Mouse (Mus musculus) neural tube, embryonic 14.5 days (tissue): Measurements from ENCODE around the gene Map2k5. TPM values are rescaled to one million over a fixed set of nuclear protein-coding genes. Genes with fewer than 3 reads are reported as not detected.
A peak's percentile ranks its signal among the peaks of the same experiment; 100 is the strongest.

ENCODE experiments used
- ATAC-seq: fragments of 200-750 bp; cut with Nextera tagmentation; 2 replicates; pipeline ENCODE4 v1.8.0; 2017; ENCODE audit warnings: low read depth, mild to moderate bottlenecking, moderate TSS enrichment, moderate library complexity
- H3K27ac ChIP-seq: fragments of 300-500 bp; sonication (generic); 2 replicates; pipeline ENCODE4 v1.5.1; 2014; ENCODE audit warnings: low read depth, mild to moderate bottlenecking, control low read depth, low read length, moderate library complexity, mixed read lengths
- H3K27me3 ChIP-seq: fragments of 300-500 bp; sonication (generic); 2 replicates; pipeline ENCODE4 v1.6.1; 2014; ENCODE audit warnings: low read length; ENCODE audit not compliant: control insufficient read depth, insufficient read depth
- H3K36me3 ChIP-seq: fragments of 300-500 bp; sonication (generic); 2 replicates; pipeline ENCODE4 v1.6.1; 2014; ENCODE audit warnings: low read length, mixed read lengths; ENCODE audit not compliant: control insufficient read depth, insufficient read depth
- H3K4me1 ChIP-seq: fragments of 300-500 bp; sonication (generic); 2 replicates; pipeline ENCODE4 v1.6.1; 2014; ENCODE audit warnings: low read length; ENCODE audit not compliant: control insufficient read depth, insufficient read depth
- H3K4me2 ChIP-seq: fragments of 300-500 bp; sonication (generic); 2 replicates; pipeline ENCODE4 v1.6.1; 2014; ENCODE audit warnings: mild to moderate bottlenecking, low read depth, low read length, control low read depth
- H3K4me3 ChIP-seq: fragments of 300-500 bp; sonication (generic); 2 replicates; pipeline ENCODE4 v1.5.1; 2014; ENCODE audit warnings: low read depth, low read length, control low read depth, mixed read lengths
- H3K9ac ChIP-seq: fragments of 300-500 bp; sonication (generic); replicated peaks from 2 replicates; pipeline ENCODE4 v1.6.1; 2014; ENCODE audit warnings: low read depth, mild to moderate bottlenecking, control low read depth, low read length, mixed read lengths
- H3K9me3 ChIP-seq: fragments of 300-500 bp; sonication (generic); 2 replicates; pipeline ENCODE4 v1.6.1; 2016; ENCODE audit warnings: low read length; ENCODE audit not compliant: control insufficient read depth
- WGBS: fragments of 180-500 bp; shearing (Covaris S2); extraction: QIAGEN DNeasy Blood & Tissue Kit; methylation state at CpG from one replicate; pipeline ENCODE4 v1.1.7; 2014; 5-methylcytosine and 5-hydroxymethylcytosine counted together
- polyA plus RNA-seq: library from polyadenylated mRNA; unstranded; fragments of >200 nt; fragmentation: Nextera tagmentation; extraction: Ambion mirVana; gene quantifications from 2 replicates; pipeline ENCODE4 v1.2.1, GENCODE M21; 2014

Gene Map2k5
- polyA plus RNA-seq, 1 experiment from 2014 or later = 35.1 TPM

DNA sequence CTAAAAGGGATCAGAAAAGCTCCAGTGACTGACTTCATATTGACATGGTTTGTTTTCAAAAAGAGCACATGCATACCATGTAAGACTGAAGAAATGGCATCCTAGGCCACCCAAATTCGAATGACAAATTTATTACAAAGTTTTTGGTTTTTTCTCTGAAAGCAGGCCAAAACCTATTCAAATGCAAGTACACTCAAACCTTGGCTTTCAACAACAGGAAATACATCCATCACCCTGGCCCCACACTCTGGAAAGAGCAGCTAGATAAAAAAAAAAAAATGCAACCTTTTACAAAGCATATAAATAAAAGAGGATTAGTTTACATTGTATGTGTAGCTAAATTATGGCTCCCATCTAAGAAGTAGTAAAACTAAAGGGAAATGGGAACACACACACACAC is 114.5 kb downstream of the Map2k5 start:
- H3K4me2 ChIP-seq = no peak overlapping the region
- H3K4me3 ChIP-seq = no peak overlapping the region
- no peaks in the 10 kb centered on the region for H3K9me3 ChIP-seq
- no peaks in the 10 kb centered on the region for H3K36me3 ChIP-seq
- no peaks in the 10 kb centered on the region for H3K27me3 ChIP-seq
- ATAC-seq = no peak
- H3K4me1 ChIP-seq = no peaks in the 10 kb centered on the region
- 73% methylated on average over 1 of the region's 1 CpGs for WGBS
- H3K9ac ChIP-seq = no peak overlapping the region
- H3K27ac ChIP-seq = no peak overlapping the region

DNA sequence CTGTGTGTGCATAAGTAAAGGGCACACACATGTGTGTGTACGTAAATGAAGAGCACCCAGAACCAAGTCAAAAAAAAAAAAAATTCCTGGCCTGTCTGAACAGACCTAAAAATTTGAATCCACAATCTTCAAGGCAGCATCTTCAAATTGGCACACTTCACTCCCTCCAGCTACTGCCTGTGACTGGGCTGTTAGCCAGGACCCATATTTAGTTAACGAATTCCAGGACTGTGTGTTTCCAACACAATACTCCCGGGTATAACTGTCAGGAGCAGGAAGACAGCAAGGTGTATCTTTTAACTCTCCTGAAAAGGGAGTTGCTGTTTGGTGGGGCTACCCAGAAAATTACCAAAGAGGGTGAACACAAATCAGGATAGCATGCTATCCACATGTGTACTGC is 118.9 kb downstream of the Map2k5 start:
- Histone ChIP-seq H3K36me3 (no peaks in the 10 kb centered on the region), H3K27ac (no peak overlapping the region), H3K9ac (no peak overlapping the region), H3K4me2 (no peak overlapping the region), H3K27me3 (no peaks in the 10 kb centered on the region), H3K4me1 (no peaks in the 10 kb centered on the region), H3K4me3 (no peak overlapping the region), H3K9me3 (no peaks in the 10 kb centered on the region)
- no peak for ATAC-seq
- 69% methylated on average over 3 of the region's 3 CpGs for WGBS

DNA sequence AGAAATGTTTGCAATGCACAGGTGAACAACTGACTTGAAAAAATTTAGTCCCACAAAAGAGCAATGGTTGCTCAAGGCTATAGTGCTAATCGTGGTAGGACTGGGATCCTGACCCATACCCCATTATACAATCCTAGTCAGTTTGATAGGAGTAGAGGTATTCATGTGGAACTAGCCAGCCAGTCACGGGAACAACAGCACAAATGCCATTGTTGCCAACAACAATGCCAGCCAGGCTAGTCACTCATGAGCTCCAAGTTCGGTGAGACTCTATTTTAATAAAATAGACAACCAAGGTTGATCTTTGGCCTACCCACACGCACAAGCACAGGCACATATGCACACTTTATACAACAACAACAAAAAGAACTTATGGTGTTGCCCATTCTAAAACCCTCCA is 120.0 kb downstream of the Map2k5 start:
- 72% methylated on average over 4 of the region's 4 CpGs for WGBS

DNA sequence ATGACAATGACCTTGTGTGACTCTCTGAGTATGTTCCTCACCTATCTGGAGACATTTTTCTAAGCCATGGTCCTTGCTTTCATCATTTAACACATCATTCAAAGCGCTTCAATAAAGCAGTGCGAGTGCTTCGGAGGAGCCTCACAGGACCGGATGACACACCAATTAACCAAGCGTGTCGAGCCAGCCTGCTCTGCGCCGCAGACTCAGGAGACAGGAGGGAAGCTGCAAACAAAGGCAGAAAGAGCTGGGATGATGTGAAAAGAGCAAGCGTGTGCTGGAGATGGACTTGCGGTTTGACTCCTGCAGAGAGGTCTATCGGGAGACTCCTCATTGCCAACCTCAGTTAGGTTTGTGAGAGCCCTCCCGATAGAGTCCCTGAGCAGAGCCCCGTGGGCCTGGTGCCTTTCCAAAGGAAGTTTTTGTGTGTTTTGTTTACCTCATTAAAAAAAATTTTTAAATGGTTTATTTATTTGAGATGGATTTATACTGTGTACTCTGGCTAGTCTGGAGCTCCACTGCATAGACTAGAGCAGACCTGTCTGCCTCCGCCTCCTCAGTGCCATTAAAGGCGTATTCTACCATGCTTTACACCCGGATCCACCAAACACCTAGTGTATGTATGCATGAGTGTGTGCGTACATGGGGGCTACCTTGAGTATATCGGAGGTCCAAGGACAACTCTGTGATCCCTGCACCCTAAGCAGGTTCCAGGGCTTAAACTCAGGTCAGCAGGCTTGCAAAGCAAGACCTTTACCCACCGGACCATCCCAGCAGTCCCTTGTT is 126.7 kb downstream of the Map2k5 start:
- Histone ChIP-seq H3K9me3 (no peaks in the 10 kb centered on the region), H3K27me3 (no peaks in the 10 kb centered on the region), H3K9ac (0 out of 2 replicates have a peak overlapping the region, but pooled peaks have one; percentile 7), H3K27ac (peak overlapping the region; percentile 57), H3K4me3 (no peak overlapping the region), H3K4me1 (peaks cover 6% of the 10 kb centered on the region), H3K36me3 (no peaks in the 10 kb centered on the region), H3K4me2 (no peak overlapping the region)
- 50% methylated on average over 19 of the region's 19 CpGs for WGBS
- no peak for ATAC-seq

More for the DNA sequence above, 120.0 kb downstream of the Map2k5 start:
- Histone ChIP-seq H3K27ac (no peak overlapping the region), H3K4me2 (no peak overlapping the region), H3K27me3 (no peaks in the 10 kb centered on the region), H3K9me3 (no peaks in the 10 kb centered on the region), H3K9ac (no peak overlapping the region), H3K36me3 (no peaks in the 10 kb centered on the region), H3K4me1 (no peaks in the 10 kb centered on the region), H3K4me3 (no peak overlapping the region)
- no peak for ATAC-seq

GRCm38 (mm10) chr9:63248095-63248787 is 129.5 kb downstream of the Map2k5 start:
- H3K27ac ChIP-seq = no peak overlapping the region
- no peak overlapping the region for H3K4me3 ChIP-seq
- H3K9ac ChIP-seq = no peak overlapping the region
- no peak for ATAC-seq
- H3K36me3 ChIP-seq = no peaks in the 10 kb centered on the region
- no peaks in the 10 kb centered on the region for H3K9me3 ChIP-seq
- no peak overlapping the region for H3K4me2 ChIP-seq
- H3K4me1 ChIP-seq = peaks cover 6% of the 10 kb centered on the region
- H3K27me3 ChIP-seq = no peaks in the 10 kb centered on the region

DNA sequence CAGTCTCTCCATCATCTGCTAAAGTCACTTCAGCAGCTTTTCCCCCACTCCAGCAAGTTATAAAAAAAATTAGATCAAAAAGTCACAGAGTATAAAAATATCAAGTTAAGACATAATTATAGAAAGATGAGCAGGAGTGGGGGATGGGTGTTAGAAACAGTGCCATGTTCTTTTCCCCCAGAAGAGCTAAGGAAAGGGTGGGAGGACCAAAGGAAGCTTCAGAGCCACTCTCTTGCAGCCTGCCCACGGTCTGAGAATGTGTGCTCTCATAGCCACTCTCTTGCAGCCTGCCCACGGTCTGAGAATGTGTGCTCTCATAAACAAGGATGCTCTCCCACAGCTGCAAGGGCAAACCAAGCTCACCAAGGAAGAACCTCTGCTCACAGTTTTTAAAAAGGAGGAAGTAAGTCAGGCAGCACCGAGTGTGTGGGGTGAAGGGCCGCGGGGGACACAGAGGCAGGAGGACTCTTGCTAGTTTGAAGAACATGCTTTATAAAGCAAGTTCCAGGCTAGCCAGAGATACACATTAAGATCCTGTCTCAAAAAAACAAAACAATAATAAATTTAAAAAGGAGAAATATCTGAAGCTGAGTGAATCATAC is 131.0 kb downstream of the Map2k5 start:
- no peak overlapping the region for H3K27ac ChIP-seq
- ATAC-seq = no peak

GRCm38 (mm10) chr9:63241961-63242360 is 135.7 kb downstream of the Map2k5 start:
- H3K27ac ChIP-seq = no peak overlapping the region
- H3K4me2 ChIP-seq = no peak overlapping the region
- 25% methylated on average over 6 of the region's 6 CpGs for WGBS
- H3K9me3 ChIP-seq = no peaks in the 10 kb centered on the region
- no peak overlapping the region for H3K4me3 ChIP-seq
- peak; percentile 38; the same call in 1 of the 2 replicates for ATAC-seq
- no peak overlapping the region for H3K9ac ChIP-seq
- peaks cover 15% of the 10 kb centered on the region for H3K4me1 ChIP-seq
- H3K27me3 ChIP-seq = no peaks in the 10 kb centered on the region
- H3K36me3 ChIP-seq = no peaks in the 10 kb centered on the region

More for the DNA sequence above, 131.0 kb downstream of the Map2k5 start:
- 79% methylated on average over 5 of the region's 5 CpGs for WGBS
- H3K27me3 ChIP-seq = no peaks in the 10 kb centered on the region
- H3K4me1 ChIP-seq = peaks cover 10% of the 10 kb centered on the region
- no peaks in the 10 kb centered on the region for H3K9me3 ChIP-seq
- H3K4me3 ChIP-seq = no peak overlapping the region
- no peaks in the 10 kb centered on the region for H3K36me3 ChIP-seq
- no peak overlapping the region for H3K9ac ChIP-seq
- H3K4me2 ChIP-seq = no peak overlapping the region

DNA sequence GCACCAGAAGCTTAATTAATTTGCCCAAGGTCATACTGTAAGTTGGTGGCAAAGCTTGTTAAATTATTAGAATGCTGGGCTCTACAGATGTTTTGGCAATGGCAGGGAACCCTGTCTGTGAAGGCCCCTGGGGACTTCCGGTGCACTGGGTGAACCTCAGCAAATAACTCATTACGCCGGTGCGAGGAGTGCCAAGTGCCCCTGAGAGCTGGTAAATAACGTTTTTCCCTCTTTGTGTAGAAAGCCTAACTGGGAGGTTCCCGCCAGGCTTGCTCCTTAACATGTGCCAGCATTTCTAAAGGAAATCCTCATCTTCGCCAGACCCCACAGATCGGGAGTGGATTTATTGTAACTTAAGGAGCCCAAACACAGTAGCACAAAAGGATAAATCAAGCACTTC is 136.5 kb downstream of the Map2k5 start:
- Histone ChIP-seq H3K27ac (no peak overlapping the region), H3K9me3 (no peaks in the 10 kb centered on the region), H3K4me1 (peaks cover 15% of the 10 kb centered on the region), H3K27me3 (no peaks in the 10 kb centered on the region), H3K9ac (no peak overlapping the region), H3K4me2 (no peak overlapping the region), H3K4me3 (no peak overlapping the region), H3K36me3 (no peaks in the 10 kb centered on the region)
- 13% methylated on average over 8 of the region's 8 CpGs for WGBS
- ATAC-seq = no peak

GRCm38 (mm10) chr9:63234356-63234755 is 143.3 kb downstream of the Map2k5 start:
- H3K9me3 ChIP-seq = no peaks in the 10 kb centered on the region
- 29% methylated on average over 5 of the region's 5 CpGs for WGBS
- H3K4me1 ChIP-seq = 0 out of 2 replicates have a peak, but pooled peaks cover 10% of the 10 kb centered on the region
- no peak for ATAC-seq
- H3K4me2 ChIP-seq = no peak overlapping the region
- H3K27ac ChIP-seq = no peak overlapping the region
- no peak overlapping the region for H3K9ac ChIP-seq
- no peaks in the 10 kb centered on the region for H3K27me3 ChIP-seq
- H3K36me3 ChIP-seq = no peaks in the 10 kb centered on the region
- no peak overlapping the region for H3K4me3 ChIP-seq
